Mouse (Mus musculus): ENCODE data around the gene Wdr92.

Wdr92 gene

DNA sequence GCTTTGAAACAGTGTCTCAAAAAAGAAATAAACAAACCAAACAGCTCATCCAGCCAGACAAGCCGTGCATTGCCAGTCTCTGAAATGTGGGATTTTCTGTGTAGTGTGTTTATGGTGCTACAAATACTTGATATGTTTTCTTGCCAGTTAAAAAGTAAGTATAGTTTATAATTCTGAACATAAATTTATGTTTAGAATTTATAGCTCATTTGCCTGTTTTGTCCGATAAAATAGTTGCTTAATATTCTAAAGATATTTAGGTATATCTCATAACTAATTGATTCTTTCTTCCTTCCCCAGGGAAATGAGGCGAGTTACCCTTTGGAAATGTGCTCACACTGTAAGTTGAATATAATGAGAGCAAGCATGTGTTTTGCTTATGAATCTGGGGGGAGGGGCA is at the start of gene Wdr92:
Wdr92 (plus strand) TSS at position 301 of the 400 bp plus-strand sequence.
- DNase-seq (ENCODE audit: low read depth in 2 of 2, low spot score in 2 of 2): no peak

DNA sequence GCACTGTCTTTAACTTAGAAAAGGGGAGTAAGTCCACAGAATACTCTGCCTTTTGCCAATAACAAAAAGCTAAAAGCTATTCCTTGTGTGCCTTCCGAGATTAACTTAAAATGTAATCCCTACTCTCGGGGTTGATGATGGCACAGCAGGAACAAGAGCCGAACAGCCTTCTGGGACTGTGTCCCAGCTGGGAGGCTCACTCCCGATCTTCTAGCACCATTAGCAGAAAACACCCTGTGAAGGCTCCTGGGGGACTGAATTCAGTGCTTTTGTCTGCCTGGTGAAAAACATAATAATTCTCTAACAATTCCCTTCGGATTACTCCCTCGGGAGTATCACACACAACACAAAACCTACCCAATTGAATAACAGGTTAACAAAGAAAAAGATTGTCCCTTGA is 46.3 kb upstream of the Wdr92 start:
- DNase-seq (ENCODE audit: low read depth in 2 of 2, low spot score in 2 of 2): no peak

DNA sequence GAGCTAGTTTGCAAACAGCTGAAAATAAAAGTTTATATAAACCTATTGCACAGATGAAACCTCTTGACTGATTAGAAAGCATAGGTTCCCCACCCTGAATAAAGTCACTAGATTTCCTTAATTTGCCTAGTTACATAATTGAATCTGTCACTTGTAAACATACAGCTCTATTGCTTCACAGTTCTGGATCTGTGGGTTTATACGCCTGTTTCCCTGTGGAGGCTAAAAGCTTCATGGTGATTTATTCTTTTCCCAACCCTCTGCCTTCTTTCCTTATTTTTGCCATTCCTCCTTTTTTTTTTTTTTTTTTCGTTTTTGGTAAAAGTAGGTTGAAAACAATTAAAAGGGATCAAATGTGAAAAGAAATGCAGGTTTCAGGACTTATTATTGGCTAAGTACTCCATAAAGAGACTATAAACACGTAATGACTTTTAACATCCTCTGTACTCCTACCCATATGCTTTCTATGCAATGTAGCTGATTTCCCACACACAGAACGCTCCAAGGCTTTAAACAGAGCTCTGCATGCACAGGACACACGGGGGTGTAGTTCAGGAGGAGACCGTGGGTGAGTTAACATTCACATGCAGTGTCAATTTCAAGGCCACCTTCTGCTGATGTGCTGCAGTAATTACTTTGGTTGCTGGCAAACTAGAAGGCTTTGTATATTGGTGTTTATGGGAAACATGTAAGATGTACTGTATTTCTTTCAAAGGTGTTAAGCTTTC is 43.4 kb upstream of the Wdr92 start:
- no peak for DNase-seq (ENCODE audit: low read depth in 2 of 2, low spot score in 2 of 2)

DNA sequence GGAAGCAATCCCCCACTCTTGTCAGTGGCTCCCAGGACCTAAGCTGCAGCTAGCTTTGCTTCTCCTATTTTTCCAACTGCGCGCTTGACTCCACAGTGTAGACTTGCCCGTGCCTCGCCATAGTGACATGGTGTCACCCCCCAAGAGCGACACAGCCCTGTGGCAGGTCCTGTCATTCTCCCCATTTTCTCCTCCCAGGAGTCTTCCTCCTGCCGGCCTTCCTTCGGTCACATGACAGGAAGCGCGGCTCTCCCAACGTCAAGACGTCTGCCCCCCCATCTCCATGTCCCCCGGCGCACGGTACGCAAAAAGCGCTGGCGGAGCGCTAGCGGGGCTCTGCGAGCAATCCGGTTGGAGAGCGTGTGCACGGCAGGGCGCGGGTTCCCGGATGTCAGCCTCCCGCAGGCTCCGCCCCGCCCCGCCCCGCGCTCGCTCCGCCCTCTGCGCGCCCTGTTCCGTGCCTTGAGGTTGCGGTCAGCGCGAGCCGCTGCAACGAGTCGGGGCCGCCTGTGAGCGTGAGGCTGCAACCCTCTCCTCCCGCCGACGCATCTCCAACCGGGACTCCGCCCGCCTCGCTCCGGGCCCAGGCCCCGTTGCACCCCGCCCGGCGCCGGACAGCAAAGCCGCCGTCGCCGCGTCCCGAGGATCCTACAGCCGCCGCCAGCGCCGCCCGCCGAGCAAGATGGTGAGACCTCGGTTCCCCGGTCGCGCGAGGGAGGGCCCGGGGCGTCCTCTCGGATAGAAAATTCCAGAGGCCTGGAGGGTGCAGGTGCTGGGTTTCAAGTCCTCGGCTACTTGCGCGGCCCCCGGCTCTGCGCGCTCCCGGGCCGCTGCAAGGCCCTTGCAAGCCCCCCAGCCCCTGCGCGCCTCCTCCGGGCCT is 22.8 kb upstream of the Wdr92 start, which contains the start of gene Ppp3r1:
Ppp3r1 (plus strand) TSS at position 406 of the 880 bp plus-strand sequence.
- DNase-seq (ENCODE audit: low read depth in 2 of 2, low spot score in 2 of 2): peak; percentile 92 to 93

DNA sequence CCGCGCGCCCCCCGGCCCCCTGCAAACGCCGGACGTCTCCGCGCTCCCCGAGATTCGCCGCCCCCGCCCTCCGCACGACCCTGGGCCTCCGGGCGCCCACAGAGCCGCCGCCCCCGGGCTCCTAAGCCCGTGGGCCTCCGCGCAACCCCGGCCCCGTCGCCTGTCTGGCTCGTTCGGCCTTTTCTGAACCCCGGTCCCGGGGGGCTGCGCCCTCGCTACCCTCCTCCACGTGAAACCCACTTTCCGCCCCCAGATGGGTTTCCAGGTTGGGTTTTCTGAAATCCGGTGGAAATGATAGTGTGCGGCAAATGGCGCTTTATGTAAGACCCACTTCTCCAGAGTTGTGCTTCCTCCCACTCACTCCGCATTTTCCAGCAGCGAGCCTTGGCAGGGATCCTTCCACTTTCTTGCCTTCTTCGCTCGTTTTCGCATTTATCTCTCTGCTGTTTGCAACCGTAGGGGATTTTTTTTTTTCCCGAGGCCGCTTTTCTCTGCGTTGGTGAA is 22.1 kb upstream of the Wdr92 start:
- DNase-seq (ENCODE audit: low read depth in 2 of 2, low spot score in 2 of 2): peak; percentile 24 to 46

DNA sequence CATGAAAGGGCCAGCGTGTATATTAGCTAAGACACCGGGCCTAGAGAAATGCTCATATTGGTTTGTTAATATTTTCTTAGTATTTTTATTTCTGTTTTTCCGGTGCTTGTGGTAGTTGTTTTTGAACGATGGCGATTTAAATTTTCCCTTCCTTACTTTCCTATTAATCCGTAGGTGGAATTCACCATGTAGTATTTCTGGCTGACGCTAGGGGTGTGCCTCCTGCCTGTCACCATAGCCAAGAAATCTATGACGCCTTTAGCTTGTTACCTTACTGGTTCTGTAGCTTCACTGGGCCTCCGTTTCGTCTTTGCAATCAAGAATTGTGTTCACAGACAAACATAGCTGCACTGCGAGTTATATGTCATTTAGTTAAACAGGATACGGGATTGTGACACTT is 21.7 kb upstream of the Wdr92 start:
- peak; percentile 48 to 63 for DNase-seq (ENCODE audit: low read depth in 2 of 2, low spot score in 2 of 2)

DNA sequence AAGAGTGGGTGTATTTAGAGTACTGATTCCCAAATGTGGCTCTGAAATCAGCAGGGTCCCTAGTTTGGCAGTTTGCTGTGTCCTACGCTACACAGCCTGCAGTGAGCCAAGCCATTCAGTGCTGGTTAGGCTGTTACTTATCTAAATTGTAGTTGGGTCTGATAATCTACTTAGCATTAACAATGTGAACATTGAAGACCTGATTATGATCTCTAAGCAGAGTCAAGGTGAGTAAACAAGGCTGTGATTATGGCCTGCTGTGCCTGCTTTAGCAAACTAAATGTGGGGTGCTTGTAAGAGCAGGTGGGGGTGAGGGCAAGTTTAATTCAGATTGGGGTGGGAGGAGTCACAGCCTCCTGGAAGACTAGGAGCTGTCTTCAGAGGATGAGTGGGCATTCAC is 18.0 kb upstream of the Wdr92 start:
- no peak for DNase-seq (ENCODE audit: low read depth in 2 of 2, low spot score in 2 of 2)

DNA sequence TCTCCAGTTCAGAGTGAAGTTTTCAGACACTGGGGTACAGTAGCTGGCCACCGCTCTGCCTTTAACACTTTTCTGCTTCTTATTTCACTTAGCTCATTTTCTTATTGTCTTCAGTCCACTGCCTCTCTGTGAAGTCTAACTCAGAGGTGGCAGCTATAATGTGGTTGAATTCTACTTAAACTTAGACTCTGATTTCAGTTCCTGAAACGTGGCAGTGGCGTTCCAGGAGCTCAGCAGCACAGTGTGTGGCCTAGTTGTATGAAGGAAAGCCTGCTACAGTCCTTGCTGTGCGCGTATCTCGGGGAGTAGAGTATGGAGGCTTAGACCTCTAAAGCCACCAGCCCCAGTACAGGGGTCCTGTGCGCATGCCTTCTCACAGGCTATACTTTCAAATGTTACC is 15.3 kb upstream of the Wdr92 start:
- DNase-seq (ENCODE audit: low read depth in 2 of 2, low spot score in 2 of 2): no peak

DNA sequence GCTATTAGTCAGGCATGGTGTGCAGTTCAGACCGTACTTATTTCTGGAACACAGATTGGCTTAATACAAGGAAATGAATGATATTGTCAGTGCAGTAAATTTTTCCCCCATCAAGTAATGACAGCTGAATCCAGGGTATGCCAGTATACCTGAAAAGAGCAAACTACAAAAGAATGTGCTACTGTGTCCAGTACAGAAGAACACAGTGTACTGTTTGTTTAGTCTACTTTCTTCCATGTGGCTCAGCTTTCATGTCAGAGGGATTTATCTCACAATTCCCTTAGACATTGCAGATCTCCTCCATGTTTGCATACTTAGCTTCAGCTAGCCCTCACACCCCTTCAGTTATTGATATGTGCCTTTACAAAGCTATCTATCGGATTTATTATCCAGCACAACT is 12.6 kb upstream of the Wdr92 start:
- no peak for DNase-seq (ENCODE audit: low read depth in 2 of 2, low spot score in 2 of 2)

DNA sequence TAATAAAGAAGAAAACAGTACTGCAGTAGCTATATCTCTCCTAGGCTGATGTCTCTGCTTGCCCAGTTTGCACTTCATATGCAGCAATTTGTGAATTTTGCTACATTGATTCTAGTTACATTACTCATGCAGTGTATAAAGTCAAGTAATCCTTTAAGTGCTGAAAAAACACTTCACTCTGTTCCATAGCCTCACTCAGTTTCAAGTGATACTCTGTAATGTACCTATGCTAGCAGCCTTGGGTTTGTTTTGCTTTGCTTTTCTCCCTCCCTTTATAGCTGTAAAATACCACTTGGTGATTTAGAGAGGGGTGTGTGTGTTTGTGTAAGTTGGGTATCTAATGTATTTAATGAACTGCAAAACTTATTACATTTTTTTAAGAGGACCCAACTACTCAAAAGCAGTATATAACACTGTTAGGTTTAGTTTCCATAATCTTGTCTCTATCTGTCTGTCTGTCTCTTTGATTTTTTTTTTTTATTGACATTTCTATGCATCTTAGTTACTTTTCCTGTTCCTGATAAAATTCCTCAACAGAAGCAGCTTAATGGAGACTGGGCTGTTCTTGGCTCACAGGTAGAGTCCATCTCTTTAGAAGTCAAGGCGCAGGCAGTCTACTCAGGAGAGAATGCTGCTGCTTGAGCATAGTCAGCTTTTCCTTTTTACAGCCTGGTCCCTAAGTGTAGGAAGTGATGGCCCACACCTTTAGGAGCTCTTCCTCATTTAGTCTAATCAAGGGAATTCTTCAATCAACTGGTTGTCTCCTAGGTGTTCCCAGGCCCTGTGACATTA is 10.8 kb upstream of the Wdr92 start:
- no peak for DNase-seq (ENCODE audit: low read depth in 2 of 2, low spot score in 2 of 2)

DNA sequence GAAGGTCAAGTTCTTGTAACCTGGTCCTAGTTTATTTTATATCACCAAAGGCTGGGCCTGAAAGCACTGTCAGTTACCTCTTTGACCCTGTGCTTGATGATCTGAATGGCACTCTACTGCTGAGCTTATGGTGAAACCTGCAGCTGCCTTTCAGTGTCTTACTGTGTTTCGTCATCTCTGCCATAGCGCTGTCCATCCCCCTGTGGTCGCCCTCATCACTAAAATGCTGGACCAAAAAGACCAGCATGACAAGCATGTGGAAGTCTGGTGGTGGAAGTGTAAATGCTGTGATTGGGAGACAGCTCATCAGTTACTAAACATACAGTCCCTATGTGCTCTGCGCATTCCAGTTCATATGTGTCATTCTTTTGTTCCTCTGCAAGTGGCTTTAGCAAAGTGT is 9.6 kb upstream of the Wdr92 start:
- no peak for DNase-seq (ENCODE audit: low read depth in 2 of 2, low spot score in 2 of 2)

DNA sequence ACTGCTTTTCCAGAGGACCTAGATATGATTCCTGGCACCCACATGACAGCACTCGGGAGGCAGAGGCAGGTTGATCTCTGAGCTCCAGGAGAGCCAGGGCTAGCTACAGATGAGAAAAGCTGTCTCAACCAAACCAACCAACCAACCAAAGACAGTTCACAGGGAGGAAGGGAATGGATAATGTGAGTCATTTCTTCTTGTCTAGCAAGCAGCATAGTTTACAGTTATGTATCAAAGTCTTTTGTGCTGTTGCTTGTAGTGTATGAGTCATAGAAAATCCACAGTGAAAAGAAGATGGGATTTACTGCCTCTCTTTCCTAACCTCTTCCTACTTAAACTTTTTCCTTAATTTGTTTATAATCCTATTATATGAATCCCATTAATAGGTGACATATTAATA is 5.3 kb upstream of the Wdr92 start:
- no peak for DNase-seq (ENCODE audit: low read depth in 2 of 2, low spot score in 2 of 2)

DNA sequence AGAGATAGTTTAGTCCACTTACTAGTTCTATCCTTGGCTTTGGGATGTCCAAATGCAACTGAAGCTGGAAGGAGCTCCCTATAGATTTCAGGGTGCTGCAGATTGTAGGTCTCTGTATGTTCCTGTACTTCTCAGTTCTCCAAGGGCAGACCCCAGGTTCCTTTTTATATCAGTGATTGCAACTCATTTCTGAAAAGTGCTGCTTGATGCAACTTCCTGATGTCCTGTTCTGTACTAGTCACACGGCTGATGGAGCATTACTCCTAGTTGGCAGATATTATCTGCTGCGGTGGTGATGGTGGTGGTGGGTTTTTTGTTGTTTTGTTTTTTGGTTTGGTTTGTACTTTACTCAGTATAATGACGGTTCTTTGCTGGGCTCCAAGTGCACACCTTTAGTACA is 1.2 kb upstream of the Wdr92 start:
- no peak for DNase-seq (ENCODE audit: low read depth in 2 of 2, low spot score in 2 of 2)

DNA sequence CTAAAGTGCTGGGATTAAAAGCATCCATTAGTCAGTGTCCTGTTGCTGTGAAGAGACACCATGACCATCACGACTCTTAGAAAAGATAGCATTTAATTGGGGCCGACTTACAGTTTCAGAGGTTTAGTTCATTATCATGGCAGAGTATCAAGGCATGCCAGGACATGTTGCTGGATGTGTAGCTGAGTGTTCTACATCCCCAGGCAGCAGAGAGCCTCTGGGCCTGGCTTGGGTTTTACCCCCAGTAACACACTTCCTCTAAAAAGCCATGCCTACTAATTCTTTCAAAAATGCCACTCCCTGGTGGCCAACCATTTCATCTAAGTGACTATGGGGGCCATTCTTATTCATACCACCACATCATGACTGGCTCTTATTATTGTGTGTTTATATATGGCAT is 1.3 kb downstream of the Wdr92 start:
- no peak for DNase-seq (ENCODE audit: low read depth in 2 of 2, low spot score in 2 of 2)

DNA sequence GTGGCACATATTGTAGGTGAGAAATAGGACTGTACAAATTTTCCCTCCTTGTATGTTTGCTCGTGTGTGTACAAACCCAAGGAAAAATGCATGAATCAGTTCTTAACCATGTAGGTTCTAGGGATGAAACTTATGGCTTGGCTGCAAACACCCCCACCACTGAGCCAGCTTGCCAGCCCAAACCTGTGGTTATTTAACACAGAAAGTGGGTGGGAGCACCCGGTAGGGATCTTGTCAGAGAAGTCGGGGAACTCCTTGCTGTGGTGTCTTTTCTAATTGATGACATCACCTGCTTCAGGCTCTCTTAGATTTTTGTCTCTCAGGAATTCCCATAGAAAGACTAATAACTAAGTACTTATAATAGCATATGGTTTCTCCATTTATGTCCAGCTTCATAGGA is 5.7 kb downstream of the Wdr92 start:
- DNase-seq (ENCODE audit: low read depth in 2 of 2, low spot score in 2 of 2): no peak

DNA sequence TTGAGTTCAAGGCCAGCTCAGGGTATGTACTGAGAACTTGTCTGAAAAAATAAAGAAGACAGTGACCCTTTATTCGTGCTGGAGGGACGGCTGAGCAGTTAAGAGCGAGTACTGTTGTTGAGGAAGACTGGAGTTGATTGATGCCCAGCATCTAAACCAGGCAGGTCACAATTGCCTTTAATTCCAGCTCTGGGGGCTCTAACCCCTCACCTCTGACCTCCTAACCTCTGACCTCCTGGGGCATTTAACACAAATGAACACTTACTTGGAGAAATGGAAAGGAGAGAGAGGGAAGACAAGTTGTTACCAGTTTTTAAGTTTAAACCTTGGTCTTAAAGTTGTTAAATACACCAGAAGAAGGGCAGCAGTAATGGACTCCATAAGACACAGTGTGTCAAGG is 6.9 kb downstream of the Wdr92 start:
- DNase-seq (ENCODE audit: low read depth in 2 of 2, low spot score in 2 of 2): no peak

DNA sequence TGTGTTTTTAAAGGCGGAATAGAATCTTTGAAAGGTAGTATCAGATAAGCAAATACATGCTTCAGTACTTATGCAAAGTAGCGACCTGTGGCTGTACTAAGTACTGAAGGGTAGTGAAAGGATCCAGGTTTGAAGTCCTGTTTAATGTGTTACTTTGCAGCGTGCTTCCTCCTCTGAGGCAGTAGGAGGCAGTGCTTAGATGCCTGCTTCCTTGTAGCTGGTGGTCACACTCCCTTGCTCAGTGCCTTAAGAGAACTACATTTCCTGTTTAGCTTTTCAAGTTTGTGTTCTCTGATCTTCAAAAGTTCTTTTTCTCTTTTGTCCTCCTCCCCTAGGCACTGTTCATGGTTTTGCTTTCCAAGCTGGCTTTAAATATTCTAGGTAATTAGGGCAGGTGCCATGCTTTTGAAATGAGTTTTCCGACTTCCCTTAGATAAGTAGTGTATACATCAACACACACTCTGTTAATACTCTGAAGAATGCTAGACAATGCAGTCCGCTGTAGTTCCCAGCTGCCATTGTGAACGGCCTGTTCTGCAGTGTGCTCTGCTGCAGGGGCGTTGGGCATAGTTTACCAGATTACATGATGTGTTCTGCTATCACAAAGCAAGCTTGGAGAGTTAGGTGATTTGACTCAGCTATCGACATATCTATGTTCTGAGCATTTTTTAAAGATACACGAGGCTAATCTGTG is 10.4 kb downstream of the Wdr92 start:
- DNase-seq (ENCODE audit: low read depth in 2 of 2, low spot score in 2 of 2): peak; percentile 44

DNA sequence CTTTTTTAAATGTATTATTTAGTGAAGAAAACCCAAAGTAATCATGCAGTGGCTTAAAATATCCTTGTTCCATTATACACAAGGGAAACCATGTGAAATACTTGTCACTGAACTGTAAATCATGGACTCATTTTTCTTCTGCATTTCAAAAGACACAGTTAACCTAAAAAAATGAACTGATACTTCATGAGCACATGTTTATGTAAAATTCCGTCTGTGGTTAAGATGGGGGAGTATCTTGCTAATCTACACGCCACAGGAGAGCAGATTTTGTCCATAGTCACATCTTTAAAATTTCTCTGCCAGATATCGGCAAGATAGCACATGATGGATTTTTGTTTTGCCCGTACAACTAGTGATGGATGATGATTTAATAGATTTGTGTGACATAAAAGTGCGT is 17.3 kb downstream of the Wdr92 start:
- DNase-seq (ENCODE audit: low read depth in 2 of 2, low spot score in 2 of 2): no peak

DNA sequence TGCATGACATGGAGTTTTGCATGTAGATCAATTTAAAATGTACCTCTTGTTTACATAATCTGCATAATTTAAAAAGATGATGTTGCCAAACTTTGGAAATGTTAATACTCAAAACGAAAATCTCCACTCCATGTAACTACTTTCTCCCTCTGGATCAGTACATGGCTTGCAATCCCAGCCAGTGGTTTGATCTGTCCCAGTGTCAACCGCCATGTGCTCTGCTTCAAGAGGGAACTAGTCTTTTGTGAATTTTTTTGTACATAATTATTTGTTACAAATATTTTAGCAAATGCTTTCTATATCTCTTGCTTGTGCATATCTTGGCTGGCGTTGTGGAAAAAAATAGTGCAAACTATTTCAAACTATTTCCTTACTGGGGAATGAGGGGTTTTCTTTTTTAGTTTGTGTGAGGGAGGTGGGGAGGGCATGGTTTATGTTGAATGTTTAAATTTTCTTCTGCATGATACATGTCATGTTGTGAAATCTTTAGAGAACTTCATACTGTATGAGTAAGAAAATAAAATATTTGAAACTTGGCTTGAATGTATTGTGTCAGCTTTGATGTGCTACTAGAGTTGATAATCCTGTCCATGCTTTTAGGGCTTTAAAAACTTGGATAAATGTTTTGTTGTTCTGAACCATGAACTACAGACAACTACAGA is 18.1 kb downstream of the Wdr92 start:
- DNase-seq (ENCODE audit: low read depth in 2 of 2, low spot score in 2 of 2): no peak

DNA sequence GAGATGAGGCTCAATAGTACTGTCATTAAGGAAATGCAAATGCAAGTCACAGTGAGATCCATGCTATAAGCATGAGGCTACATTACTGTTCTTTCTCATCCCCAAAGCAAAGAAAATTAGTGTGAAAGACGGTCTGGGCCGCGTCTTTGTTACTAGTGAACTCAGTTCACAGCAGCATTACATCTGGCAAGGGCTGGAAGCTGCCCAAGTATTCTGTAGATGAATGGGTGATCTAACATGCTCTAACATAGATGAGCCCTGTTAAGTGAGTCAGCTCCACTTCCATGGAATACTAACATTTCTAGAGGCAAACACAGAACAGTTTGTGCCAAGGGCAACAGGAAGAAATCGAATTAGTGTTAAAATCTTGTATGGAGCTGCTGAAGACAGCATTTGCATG is 19.0 kb downstream of the Wdr92 start:
- no peak for DNase-seq (ENCODE audit: low read depth in 2 of 2, low spot score in 2 of 2)

Measured in CD8-positive naive resting alpha-beta T cell, adult 2 months (primary cell).